Mouse (Mus musculus) embryonic facial prominence, embryonic 10.5 days (tissue): ENCODE data around the gene Sephs2. TPM values are rescaled to one million over a fixed set of nuclear protein-coding genes. Genes with fewer than 3 reads are reported as not detected.
A peak's percentile ranks its signal among the peaks of the same experiment; 100 is the strongest.

Experiments used
- DNase-seq: peaks from one replicate; pipeline ENCODE4 v3.0.0-alpha.2; 2017; ENCODE audit warnings: low spot score
- H3K27ac ChIP-seq: fragments of 300-500 bp; sonication (generic); replicated peaks from 2 replicates; pipeline ENCODE4 v1.5.1; 2016; ENCODE audit warnings: mild to moderate bottlenecking
- H3K27me3 ChIP-seq: fragments of 300-500 bp; sonication (generic); replicated peaks from 2 replicates; pipeline ENCODE4 v1.6.1; 2016; ENCODE audit warnings: low read depth, mild to moderate bottlenecking; ENCODE audit not compliant: poor library complexity, severe bottlenecking
- H3K36me3 ChIP-seq: fragments of 300-500 bp; sonication (generic); replicated peaks from 2 replicates; pipeline ENCODE4 v1.6.1; 2016; ENCODE audit warnings: mild to moderate bottlenecking, moderate library complexity
- H3K4me1 ChIP-seq: fragments of 300-500 bp; sonication (generic); 2 replicates; pipeline ENCODE4 v1.6.1; 2016
- H3K4me3 ChIP-seq: fragments of 300-500 bp; sonication (generic); 2 replicates; pipeline ENCODE4 v1.5.1; 2016; ENCODE audit warnings: mild to moderate bottlenecking, moderate library complexity
- H3K9me3 ChIP-seq: fragments of 300-500 bp; sonication (generic); 2 replicates; pipeline ENCODE4 v1.6.1; 2016; ENCODE audit warnings: mild to moderate bottlenecking
- WGBS: fragments of 180-500 bp; shearing (Covaris S2); methylation state at CpG from one replicate; pipeline ENCODE4 v1.1.7; 2016; 5-methylcytosine and 5-hydroxymethylcytosine counted together
- polyA plus RNA-seq: library from polyadenylated mRNA; unstranded; fragments of >200 nt; fragmentation: Nextera tagmentation; extraction: Ambion mirVana; gene quantifications from 2 replicates; pipeline ENCODE4 v1.2.1, GENCODE M21; 2016

Sephs2 gene
- polyA plus RNA-seq: 82.5 and 86.4 TPM in 2 replicates

GRCm38 (mm10) chr7:127273925-127274789, at the start of gene Sephs2:
Gene Sephs2 (minus strand): TSS chr7:127274055.
- peak within 1 kb of the TSS; percentile 93 for H3K27ac ChIP-seq

GRCm38 (mm10) chr7:127322085-127322484, 48.2 kb upstream of the Sephs2 start:
- no peak overlapping the region for H3K4me3 ChIP-seq
- H3K9me3 ChIP-seq: no peaks in the 10 kb centered on the region
- peak; percentile 33 for DNase-seq
- H3K36me3 ChIP-seq: no peaks in the 10 kb centered on the region
- no peak overlapping the region for H3K27ac ChIP-seq
- peaks cover 12% of the 10 kb centered on the region; the same call in 1 of the 2 replicates for H3K4me1 ChIP-seq
- WGBS: 32% methylated on average over 5 of the region's 5 CpGs
- H3K27me3 ChIP-seq: no peaks in the 10 kb centered on the region

More at GRCm38 (mm10) chr7:127273925-127274789, at the start of gene Sephs2:
- H3K4me3 ChIP-seq: peak within 1 kb of the TSS; percentile 95
- H3K36me3 ChIP-seq: peaks cover 39% of the 10 kb centered on the region
- WGBS: 3% methylated on average over 39 of the region's 39 CpGs
- H3K27me3 ChIP-seq: no peaks in the 10 kb centered on the region
- H3K9me3 ChIP-seq: peaks cover 7% of the 10 kb centered on the region; the same call in 1 of the 2 replicates
- peaks cover 27% of the 10 kb centered on the region for H3K4me1 ChIP-seq
- peak; percentile 92 for DNase-seq

- no peaks in the 10 kb centered on the region for H3K9me3 ChIP-seq
- H3K4me1 ChIP-seq: peaks cover 8% of the 10 kb centered on the region; the same call in 1 of the 2 replicates
- no peak overlapping the region for H3K4me3 ChIP-seq
- H3K36me3 ChIP-seq: no peaks in the 10 kb centered on the region
- 77% methylated on average over 4 of the region's 4 CpGs for WGBS
- no peaks in the 10 kb centered on the region for H3K27me3 ChIP-seq
- no peak overlapping the region for H3K27ac ChIP-seq
- DNase-seq: no peak
These were observed 47.3 kb upstream of the Sephs2 start for GRCm38 (mm10) chr7:127321106-127321505.

- DNase-seq: no peak
- Histone ChIP-seq H3K27me3 (no peaks in the 10 kb centered on the region), H3K27ac (no peak overlapping the region), H3K4me3 (no peak overlapping the region), H3K4me1 (peaks cover 7% of the 10 kb centered on the region), H3K9me3 (no peaks in the 10 kb centered on the region), H3K36me3 (no peaks in the 10 kb centered on the region)
- WGBS: 45% methylated on average over 8 of the region's 8 CpGs
These were observed 40.1 kb upstream of the Sephs2 start for GRCm38 (mm10) chr7:127313912-127314311.

- 69% methylated on average over 12 of the region's 12 CpGs for WGBS
- H3K4me3 ChIP-seq: no peak overlapping the region
- no peaks in the 10 kb centered on the region for H3K27me3 ChIP-seq
- no peak overlapping the region for H3K27ac ChIP-seq
- H3K9me3 ChIP-seq: no peaks in the 10 kb centered on the region
- DNase-seq: peak; percentile 23
- H3K36me3 ChIP-seq: no peaks in the 10 kb centered on the region
- peaks cover 7% of the 10 kb centered on the region for H3K4me1 ChIP-seq
These were observed 36.1 kb upstream of the Sephs2 start for GRCm38 (mm10) chr7:127309951-127310350.

GRCm38 (mm10) chr7:127308887-127309286, 35.0 kb upstream of the Sephs2 start:
- H3K27me3 ChIP-seq: no peaks in the 10 kb centered on the region
- 68% methylated on average over 4 of the region's 4 CpGs for WGBS
- H3K4me3 ChIP-seq: no peak overlapping the region
- DNase-seq: peak; percentile 64
- peaks cover 7% of the 10 kb centered on the region for H3K4me1 ChIP-seq
- no peaks in the 10 kb centered on the region for H3K9me3 ChIP-seq
- no peaks in the 10 kb centered on the region for H3K36me3 ChIP-seq
- no peak overlapping the region for H3K27ac ChIP-seq

GRCm38 (mm10) chr7:127308431-127308830, 34.6 kb upstream of the Sephs2 start:
- whole genome bisulfite sequencing: 76% methylated on average over 2 of the region's 2 CpGs
- no peaks in the 10 kb centered on the region for H3K27me3 ChIP-seq
- peaks cover 7% of the 10 kb centered on the region for H3K4me1 ChIP-seq
- DNase-seq: no peak
- H3K4me3 ChIP-seq: no peak overlapping the region
- H3K27ac ChIP-seq: no peak overlapping the region
- no peaks in the 10 kb centered on the region for H3K36me3 ChIP-seq
- no peaks in the 10 kb centered on the region for H3K9me3 ChIP-seq

GRCm38 (mm10) chr7:127297586-127298193, 23.8 kb upstream of the Sephs2 start:
- WGBS: 91% methylated on average over 5 of the region's 5 CpGs
- no peaks in the 10 kb centered on the region for H3K27me3 ChIP-seq
- no peaks in the 10 kb centered on the region for H3K4me1 ChIP-seq
- no peak overlapping the region for H3K27ac ChIP-seq
- H3K36me3 ChIP-seq: no peaks in the 10 kb centered on the region
- DNase-seq: no peak
- no peaks in the 10 kb centered on the region for H3K9me3 ChIP-seq
- no peak overlapping the region for H3K4me3 ChIP-seq

- H3K27ac ChIP-seq: no peak overlapping the region
- H3K27me3 ChIP-seq: no peaks in the 10 kb centered on the region
- H3K4me3 ChIP-seq: no peak overlapping the region
- DNase-seq: no peak
- H3K9me3 ChIP-seq: no peaks in the 10 kb centered on the region
- H3K36me3 ChIP-seq: no peaks in the 10 kb centered on the region
- H3K4me1 ChIP-seq: no peaks in the 10 kb centered on the region
- WGBS: 79% methylated on average over 5 of the region's 5 CpGs
These were observed 23.1 kb upstream of the Sephs2 start for GRCm38 (mm10) chr7:127296786-127297555.

- 85% methylated on average over 11 of the region's 11 CpGs for WGBS
- Histone ChIP-seq H3K36me3 (no peaks in the 10 kb centered on the region), H3K27me3 (no peaks in the 10 kb centered on the region)
These were observed 22.2 kb upstream of the Sephs2 start, which contains the start of gene Itgal for GRCm38 (mm10) chr7:127296098-127296497. Gene Itgal (plus strand): TSS chr7:127296260.

GRCm38 (mm10) chr7:127290142-127290541, 16.3 kb upstream of the Sephs2 start:
- 72% methylated on average over 8 of the region's 8 CpGs for WGBS
- H3K27me3 ChIP-seq: no peaks in the 10 kb centered on the region
- no peak overlapping the region for H3K27ac ChIP-seq
- DNase-seq: no peak
- H3K36me3 ChIP-seq: no peaks in the 10 kb centered on the region
- H3K9me3 ChIP-seq: peaks cover 15% of the 10 kb centered on the region
- H3K4me1 ChIP-seq: 0 out of 2 replicates have a peak, but pooled peaks cover 5% of the 10 kb centered on the region
- H3K4me3 ChIP-seq: no peak overlapping the region

More at GRCm38 (mm10) chr7:127296098-127296497, 22.2 kb upstream of the Sephs2 start, which contains the start of gene Itgal:
- no peaks in the 10 kb centered on the region for H3K9me3 ChIP-seq
- no peak for DNase-seq
- no peaks in the 10 kb centered on the region for H3K4me1 ChIP-seq
- no peak within 1 kb of the TSS for H3K27ac ChIP-seq
- no peak within 1 kb of the TSS for H3K4me3 ChIP-seq

- Histone ChIP-seq H3K4me1 (0 out of 2 replicates have a peak, but pooled peaks cover 5% of the 10 kb centered on the region), H3K9me3 (peaks cover 15% of the 10 kb centered on the region), H3K4me3 (no peak overlapping the region), H3K27me3 (no peaks in the 10 kb centered on the region), H3K36me3 (no peaks in the 10 kb centered on the region), H3K27ac (no peak overlapping the region)
- no peak for DNase-seq
- WGBS: 91% methylated on average over 2 of the region's 2 CpGs
These were observed 15.5 kb upstream of the Sephs2 start for GRCm38 (mm10) chr7:127289306-127289705.
